In genomic region chr2:145522017-145522416, GRCm38 (mm10) we compare ENCODE assay signal across 15 mouse cellular contexts.
DNase-seq lines count a peak whose midpoint lies in the region; TF ChIP-seq lines count a peak whose summit lies in the region.
"Had no signal": no experiment of that assay in that cellular context is flagged by ENCODE, and none has a peak within 500 bp of the region (broad histone marks: within the 10 kb centered on the region; RNA-seq: fewer than 3 reads in every experiment).

No protein-coding gene starts in this region.

- WGBS in cerebellum, adult 2 months, result 9% methylated on average over 3 of the region's 3 CpGs

- no peak for TF ChIP-seq CTCF in cerebellum, adult 2 months (IDR thresholded peaks at IDR 0.05; ENCODE audit: borderline replicate concordance, insufficient read depth, low read depth, low read length)

- peak; percentile 27 for DNase-seq in adrenal gland, postnatal 10 days
- no peak for DNase-seq in adrenal gland, adult 8-10 months
- DNase-seq in layer of hippocampus, adult 9-11 months, result peak; percentile 13
- DNase-seq in layer of hippocampus, adult 8-10 months (ENCODE audit: low spot score in 2 of 2), result no peak
- peak; percentile 57 to 75 for DNase-seq in cerebellum, adult 2 months
- DNase-seq in lung, postnatal 14 days, result peak; percentile 34
- DNase-seq in ovary, postnatal 14 days (ENCODE audit: low spot score), result no peak
- no peak for DNase-seq in urinary bladder, adult 2 months (ENCODE audit: low spot score)
- DNase-seq: embryo, embryonic 11 days; heart, postnatal 4 days; kidney, adult 18-20 months; liver, embryonic 13.5 days; right cerebral cortex, postnatal 4 days had no signal

- peaks cover 8% of the 10 kb centered on the region; the same call in 1 of the 2 replicates for H3K4me1 ChIP-seq in cerebellum, adult 2 months (ENCODE audit: control insufficient read depth, insufficient read depth, low read length)
- H3K4me1 ChIP-seq: liver, embryonic 13.5 days; midbrain, embryonic 12.5 days had no signal

- H3K27me3 ChIP-seq in cerebellum, adult 2 months (ENCODE audit: control insufficient read depth, insufficient read depth, low read length), result peaks cover 2% of the 10 kb centered on the region; the same call in 1 of the 2 replicates
- H3K27me3 ChIP-seq: liver, embryonic 13.5 days; midbrain, embryonic 12.5 days; neural tube, embryonic 15.5 days had no signal

- no peak overlapping the region for H3K27ac ChIP-seq in cerebellum, adult 2 months (ENCODE audit: insufficient read depth, low read length)
- H3K27ac ChIP-seq: liver, embryonic 13.5 days; midbrain, embryonic 12.5 days; neural tube, embryonic 15.5 days had no signal

- no peak for TF ChIP-seq POLR2A in cerebellum, adult 2 months (IDR thresholded peaks at IDR 0.05; ENCODE audit: borderline replicate concordance, insufficient read depth, low read length)

- H3K4me3 ChIP-seq in cerebellum, adult 2 months (replicated peaks; ENCODE audit: insufficient read depth, low read depth, low read length), result no peak overlapping the region
- H3K4me3 ChIP-seq: liver, embryonic 13.5 days; midbrain, embryonic 12.5 days; neural tube, embryonic 15.5 days had no signal

Comparison
In these comparisons a context has a peak if more than half of its experiments do, and no peak if none do; other contexts are left out.
1. DNase-seq: peak in adrenal gland, postnatal 10 days (single experiment), layer of hippocampus, adult 9-11 months (single experiment), cerebellum, adult 2 months (2 of 2) and lung, postnatal 14 days (single experiment); none in adrenal gland, adult 8-10 months (single experiment), layer of hippocampus, adult 8-10 months (0 of 2), ovary, postnatal 14 days (single experiment) and urinary bladder, adult 2 months (single experiment).